Mouse (Mus musculus): ENCODE measurements around the gene Rest. TPM values are rescaled to one million over a fixed set of nuclear protein-coding genes. Genes with fewer than 3 reads are reported as not detected.

Rest gene
- polyA plus RNA-seq (2015; fragmentation: Nextera tagmentation; extraction: Ambion mirVana) = 11.5 and 12.1 TPM in 2 replicates

GRCm38 (mm10) chr5:77265081-77265670 lies at the start of gene Rest:
Rest (plus strand) TSS chr5:77265491.

GRCm38 (mm10) chr5:77309924-77310772 lies 44.9 kb downstream of the Rest start, which contains the start of the genes Noa1 and Polr2b:
Noa1 (minus strand) TSS chr5:77310084.
Polr2b (plus strand) TSS chr5:77310147.

Small RNA genes lying within 50 kb of the gene (microRNA-seq; reads per million reads assigned to microRNA genes)
- 0 reads per million in 2 experiments for gene Mir5098

Other genes starting within 250 kb of the Rest start
- gene Thegl, start 249.5 kb upstream of the Rest start, polyA plus RNA-seq (2015; fragmentation: Nextera tagmentation; extraction: Ambion mirVana) = not detected in 2 replicates
- 2.7 TPM in 2 replicates for gene Hopx, start 150.4 kb upstream of the Rest start, polyA plus RNA-seq (2015; fragmentation: Nextera tagmentation; extraction: Ambion mirVana)
- 5.3 and 7.7 TPM in 2 replicates for gene Spink2, start 54.0 kb upstream of the Rest start, polyA plus RNA-seq (2015; fragmentation: Nextera tagmentation; extraction: Ambion mirVana)
- 17.0 and 17.3 TPM in 2 replicates for gene Noa1, start 44.6 kb downstream of the Rest start, polyA plus RNA-seq (2015; fragmentation: Nextera tagmentation; extraction: Ambion mirVana)
- 20.7 and 22.1 TPM in 2 replicates for gene Polr2b, start 44.7 kb downstream of the Rest start, polyA plus RNA-seq (2015; fragmentation: Nextera tagmentation; extraction: Ambion mirVana)
- gene Igfbp7, start 142.6 kb downstream of the Rest start, polyA plus RNA-seq (2015; fragmentation: Nextera tagmentation; extraction: Ambion mirVana) = 238 and 374 TPM in 2 replicates